Mouse (Mus musculus) neural tube, embryonic 15.5 days (tissue): ENCODE results near the gene Olah. TPM values are rescaled to one million over a fixed set of nuclear protein-coding genes. Genes with fewer than 3 reads are reported as not detected.

Experiments used
- ATAC-seq: fragments of 200-750 bp; cut with Nextera tagmentation; 2 replicates; pipeline ENCODE4 v1.8.0; 2017; ENCODE audit warnings: mild to moderate bottlenecking, moderate TSS enrichment, moderate library complexity; ENCODE audit not compliant: low FRiP score
- H3K27ac ChIP-seq: fragments of 300-500 bp; sonication (generic); replicated peaks from 2 replicates; pipeline ENCODE4 v1.5.1; 2015; ENCODE audit warnings: mild to moderate bottlenecking, inconsistent platforms
- H3K27me3 ChIP-seq: fragments of 300-500 bp; sonication (generic); replicated peaks from 2 replicates; pipeline ENCODE4 v1.6.1; 2015; ENCODE audit warnings: inconsistent platforms
- H3K36me3 ChIP-seq: fragments of 300-500 bp; sonication (generic); 2 replicates; pipeline ENCODE4 v1.6.1; 2015; ENCODE audit warnings: inconsistent platforms
- H3K4me1 ChIP-seq: fragments of 300-500 bp; sonication (generic); 2 replicates; pipeline ENCODE4 v1.6.1; 2015; ENCODE audit warnings: inconsistent platforms
- H3K4me2 ChIP-seq: fragments of 300-500 bp; sonication (generic); 2 replicates; pipeline ENCODE4 v1.6.1; 2015; ENCODE audit warnings: inconsistent platforms, mild to moderate bottlenecking, moderate library complexity
- H3K4me3 ChIP-seq: fragments of 300-500 bp; sonication (generic); replicated peaks from 2 replicates; pipeline ENCODE4 v1.5.1; 2015; ENCODE audit warnings: mild to moderate bottlenecking, inconsistent platforms
- H3K9ac ChIP-seq: fragments of 300-500 bp; sonication (generic); replicated peaks from 2 replicates; pipeline ENCODE4 v1.6.1; 2015; ENCODE audit warnings: mild to moderate bottlenecking, inconsistent platforms
- H3K9me3 ChIP-seq: fragments of 300-500 bp; sonication (generic); replicated peaks from 2 replicates; pipeline ENCODE4 v1.6.1; 2016; ENCODE audit warnings: inconsistent platforms
- WGBS: fragments of 180-500 bp; shearing (Covaris S2); methylation state at CpG from one replicate; pipeline ENCODE4 v1.1.7; 2015; ENCODE audit warnings: mixed read lengths; 5-methylcytosine and 5-hydroxymethylcytosine counted together
- polyA plus RNA-seq: library from polyadenylated mRNA; unstranded; fragments of >200 nt; fragmentation: Nextera tagmentation; extraction: Ambion mirVana; gene quantifications from 2 replicates; pipeline ENCODE4 v1.2.1, GENCODE M21; 2015

The Olah gene
- polyA plus RNA-seq, 1 experiment from 2014 or later: not detected

DNA sequence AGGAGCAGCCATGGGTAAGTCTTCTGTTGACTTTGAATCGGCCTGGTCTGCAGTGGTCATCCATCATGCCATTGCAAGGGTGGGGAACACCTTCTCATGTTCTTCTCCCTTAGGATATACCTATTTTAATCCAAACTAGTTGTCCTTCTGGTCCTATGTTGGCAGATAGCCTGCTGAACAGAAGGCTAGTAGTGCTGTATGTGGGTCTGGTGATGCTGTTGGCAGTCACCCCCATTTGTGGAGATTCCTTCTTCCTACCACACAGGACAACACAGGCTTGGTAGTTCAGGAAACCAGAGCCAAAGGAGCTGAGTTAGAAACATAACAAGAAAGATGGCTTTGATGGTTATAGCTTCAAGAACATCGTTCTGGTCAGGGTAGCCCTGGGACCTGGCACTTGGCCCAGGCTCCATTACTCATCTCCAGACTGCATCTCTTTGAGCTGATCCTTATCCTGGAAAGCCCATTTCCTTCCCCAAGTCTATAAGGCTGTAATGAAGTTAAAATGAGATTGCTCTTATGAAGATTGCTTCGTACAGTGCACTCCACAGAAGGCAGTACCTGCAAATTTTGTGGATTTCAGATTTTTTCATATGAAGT, 91.5 kb downstream of the Olah start:
- Histone ChIP-seq H3K9me3 (no peaks in the 10 kb centered on the region), H3K4me1 (no peaks in the 10 kb centered on the region), H3K27ac (no peak overlapping the region), H3K4me3 (no peak overlapping the region), H3K27me3 (no peaks in the 10 kb centered on the region), H3K4me2 (no peak overlapping the region), H3K36me3 (peaks cover 17% of the 10 kb centered on the region), H3K9ac (no peak overlapping the region)
- 72% methylated on average over 3 of the region's 3 CpGs for WGBS
- ATAC-seq: no peak

DNA sequence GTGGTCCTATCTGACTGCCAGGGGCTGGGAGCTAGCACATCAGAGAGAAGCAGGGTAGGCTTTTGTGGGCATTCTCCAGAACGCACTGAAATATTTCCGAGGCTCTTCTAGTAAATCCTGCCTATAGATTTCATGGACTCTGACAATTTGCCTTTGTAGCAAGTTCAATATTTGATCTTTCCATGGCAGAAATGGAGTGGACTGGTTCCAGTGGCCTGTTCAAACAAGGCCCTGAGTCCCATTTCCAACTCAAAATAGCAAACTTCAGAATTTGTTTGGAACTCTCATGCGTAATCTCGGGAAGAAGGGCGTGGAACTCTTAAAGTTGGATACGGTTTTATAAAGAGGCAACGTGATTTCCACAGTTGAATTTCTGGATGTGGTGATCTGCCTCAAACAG, 101.2 kb downstream of the Olah start:
- no peak overlapping the region for H3K4me2 ChIP-seq
- no peak overlapping the region for H3K4me3 ChIP-seq
- no peak for ATAC-seq
- H3K27me3 ChIP-seq: no peaks in the 10 kb centered on the region
- WGBS: 91% methylated on average over 7 of the region's 7 CpGs
- H3K9me3 ChIP-seq: no peaks in the 10 kb centered on the region
- no peaks in the 10 kb centered on the region for H3K4me1 ChIP-seq
- no peaks in the 10 kb centered on the region for H3K36me3 ChIP-seq
- H3K9ac ChIP-seq: no peak overlapping the region
- H3K27ac ChIP-seq: no peak overlapping the region

DNA sequence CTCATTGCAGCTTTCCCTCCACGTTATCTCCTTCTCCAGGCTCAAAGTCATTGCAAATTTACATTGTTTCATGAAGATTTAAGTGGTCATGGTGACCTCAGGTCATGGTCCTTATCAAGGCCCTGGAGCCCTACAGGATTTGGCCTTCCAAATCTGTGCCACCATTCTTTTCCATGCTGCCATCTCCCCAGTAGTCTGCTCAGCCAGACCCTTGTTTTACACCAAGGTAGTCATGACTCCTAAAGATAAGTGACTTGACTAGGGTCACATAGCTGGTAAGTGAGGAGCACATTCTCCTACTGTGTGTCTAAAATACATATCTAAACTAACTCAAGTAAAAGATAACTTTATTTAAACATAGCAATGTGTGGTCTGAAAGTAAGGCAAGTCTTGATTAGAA, 104.8 kb downstream of the Olah start:
- H3K27me3 ChIP-seq: no peaks in the 10 kb centered on the region
- H3K9ac ChIP-seq: no peak overlapping the region
- H3K9me3 ChIP-seq: no peaks in the 10 kb centered on the region
- H3K4me3 ChIP-seq: no peak overlapping the region
- H3K4me2 ChIP-seq: no peak overlapping the region
- ATAC-seq: no peak
- WGBS: 77% methylated on average over 1 of the region's 1 CpGs
- H3K36me3 ChIP-seq: no peaks in the 10 kb centered on the region
- no peak overlapping the region for H3K27ac ChIP-seq
- H3K4me1 ChIP-seq: 0 out of 2 replicates have a peak, but pooled peaks cover under 1% of the 10 kb centered on the region

Other genes with a start within 250 kb of the Olah start
- gene Nmt2, start 113.0 kb downstream of the Olah start, polyA plus RNA-seq: 88.6 and 106 TPM in 2 replicates
- 11.6 and 14.1 TPM in 2 replicates for gene Rpp38, start 64.6 kb downstream of the Olah start, polyA plus RNA-seq
- gene Acbd7, start 61.0 kb downstream of the Olah start, polyA plus RNA-seq: 4.3 and 5.2 TPM in 2 replicates
- gene Meig1, start 25.4 kb upstream of the Olah start, polyA plus RNA-seq: 3.8 and 4.7 TPM in 2 replicates
- gene Dclre1c, start 26.9 kb upstream of the Olah start, polyA plus RNA-seq: 6.7 and 7.7 TPM in 2 replicates
- 6.7 and 8.2 TPM in 2 replicates for gene Suv39h2, start 77.8 kb upstream of the Olah start, polyA plus RNA-seq
- gene Gm45902, start 115.6 kb upstream of the Olah start, polyA plus RNA-seq: 6.6 and 6.9 TPM in 2 replicates
- 58.0 and 75.0 TPM in 2 replicates for gene Hspa14, start 115.6 kb upstream of the Olah start, polyA plus RNA-seq
- 0.19 and 0.28 TPM in 2 replicates for gene Cdnf, start 115.8 kb upstream of the Olah start, polyA plus RNA-seq
- 22.4 and 35.5 TPM in 2 replicates for gene Fam107b, start 173.3 kb upstream of the Olah start, polyA plus RNA-seq